Mouse (Mus musculus) spleen, adult 18-20 months (tissue): ENCODE results near the gene Scd1.
A peak's percentile ranks its signal among the peaks of the same experiment; 100 is the strongest.

Source experiments
- DNase-seq, 2 experiments: peaks; one replicate each; pipeline ENCODE4 v3.0.0; 2022; ENCODE audit warnings: mixed read lengths in 2 of 2

Gene Scd1

DNA sequence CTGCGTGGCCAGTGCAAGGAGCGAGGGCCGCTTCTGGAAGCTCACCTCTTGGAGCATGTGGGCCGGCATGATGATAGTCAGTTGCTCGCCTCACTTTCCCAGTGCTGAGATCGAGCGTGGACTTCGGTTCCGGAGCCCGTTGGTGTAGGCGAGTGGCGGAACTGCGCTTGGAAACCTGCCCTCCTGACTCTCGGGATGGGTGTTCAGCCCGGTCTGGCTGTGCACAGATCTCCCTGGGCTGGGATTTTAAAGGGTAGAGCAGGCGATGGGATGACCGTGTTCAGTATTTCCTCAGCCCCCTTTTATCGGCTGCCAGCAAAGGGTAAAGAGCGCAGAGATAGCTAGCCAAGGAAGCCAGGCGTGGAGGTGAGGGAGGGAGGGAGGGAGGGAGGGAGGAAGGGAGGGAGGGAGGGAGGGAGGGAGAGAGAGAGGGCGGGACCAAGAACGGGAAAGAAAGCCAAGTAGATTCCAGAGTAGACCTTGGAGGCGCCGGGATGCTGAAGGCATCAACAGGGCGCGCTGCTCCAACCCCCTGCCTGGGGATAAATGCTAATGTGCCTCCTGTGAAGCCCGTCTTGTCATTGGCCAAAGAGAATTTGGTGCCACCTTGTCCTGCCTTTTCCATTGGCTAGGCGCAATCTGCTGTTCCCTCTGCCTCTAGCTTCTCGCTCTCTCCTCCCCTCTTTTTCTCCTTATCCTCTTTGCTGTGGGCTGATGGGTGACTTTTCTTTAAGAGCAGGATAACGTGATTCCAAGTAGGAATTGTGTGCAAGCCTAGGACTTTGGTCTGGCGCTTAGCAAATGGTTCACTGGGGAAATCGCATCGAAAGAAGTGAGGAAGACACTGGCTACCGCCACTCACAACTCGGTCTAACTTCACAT lies at the start of gene Scd1:
Scd1 (minus strand) TSS at position 539 of the 882 bp plus-strand sequence.
- peak; percentile 59 for DNase-seq

DNA sequence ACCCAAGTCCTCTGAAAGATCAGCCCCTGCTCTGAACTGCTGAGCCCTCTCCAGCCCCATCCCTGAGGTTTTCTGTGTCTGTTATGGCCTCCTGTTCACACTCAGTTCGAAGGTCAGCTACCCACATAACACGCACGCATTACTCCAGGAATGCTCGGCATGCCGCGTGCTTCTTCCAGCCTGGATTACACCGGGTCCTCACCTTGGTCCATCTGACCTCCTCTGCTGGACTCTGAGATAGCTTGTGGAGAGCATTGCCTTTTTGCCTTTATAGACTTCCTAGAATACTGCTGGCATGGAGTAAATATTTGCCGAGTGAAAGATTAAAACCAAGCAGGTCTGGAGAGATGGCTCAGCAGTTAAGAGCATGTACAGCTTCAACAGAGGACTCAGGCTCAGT lies 47.7 kb upstream of the Scd1 start:
- no peak for DNase-seq

DNA sequence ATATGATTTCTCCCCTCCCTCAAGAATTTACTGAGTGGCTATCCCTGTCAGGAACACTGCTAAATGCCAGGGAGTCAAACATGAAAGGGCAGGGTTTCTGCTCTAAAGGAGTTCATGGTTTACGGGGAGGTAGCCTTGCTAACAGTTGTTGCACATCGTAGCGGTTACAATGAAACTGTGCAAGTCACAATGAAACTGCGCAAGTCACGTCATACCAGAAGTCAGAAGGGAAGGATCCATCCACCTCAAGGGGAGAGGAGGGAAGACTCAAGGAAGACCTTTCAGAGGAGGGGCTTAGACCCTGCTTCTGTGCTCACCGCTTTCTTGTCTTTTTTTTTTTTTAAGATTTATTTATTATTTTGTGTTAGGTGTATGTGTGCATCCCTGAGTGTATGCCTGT lies 47.2 kb upstream of the Scd1 start:
- no peak for DNase-seq

DNA sequence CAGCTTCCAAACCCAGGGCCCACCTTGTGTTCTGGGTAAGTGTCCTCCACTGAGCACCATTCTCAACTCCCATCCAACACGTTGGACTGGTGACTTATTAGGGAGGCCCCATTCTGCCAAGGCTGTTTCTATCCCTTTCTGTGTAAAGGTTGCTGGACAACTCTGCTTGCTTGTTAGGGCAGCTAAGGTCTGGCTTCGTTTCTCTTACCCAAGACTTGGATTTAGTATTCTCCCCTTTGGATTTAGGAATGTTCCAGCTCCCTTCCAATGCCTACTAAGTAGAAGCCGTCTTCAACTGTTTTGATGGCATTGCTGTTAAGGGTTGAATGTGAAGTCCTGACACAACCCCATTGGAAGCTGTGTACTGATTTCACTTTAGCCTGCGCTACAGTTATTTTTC lies 40.2 kb upstream of the Scd1 start:
- no peak for DNase-seq

DNA sequence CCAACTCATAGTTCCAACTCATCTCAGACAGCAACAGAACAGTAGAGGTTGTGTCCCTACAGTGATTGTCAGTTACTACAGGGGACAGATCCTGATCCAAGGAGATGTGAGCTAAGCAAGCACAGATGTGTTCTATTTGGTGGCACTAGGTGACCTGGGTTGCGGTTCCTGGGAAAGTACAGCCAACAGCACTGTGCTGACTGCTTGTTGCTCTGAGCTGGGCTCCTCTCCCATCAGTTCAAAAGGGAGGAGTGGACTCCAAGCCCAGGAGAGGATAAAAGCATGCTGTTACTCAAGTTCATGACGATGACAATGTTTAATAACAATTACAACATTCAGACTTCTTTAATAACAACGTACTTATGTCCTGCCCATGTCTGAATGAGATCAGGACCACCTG lies 38.1 kb upstream of the Scd1 start:
- no peak for DNase-seq

DNA sequence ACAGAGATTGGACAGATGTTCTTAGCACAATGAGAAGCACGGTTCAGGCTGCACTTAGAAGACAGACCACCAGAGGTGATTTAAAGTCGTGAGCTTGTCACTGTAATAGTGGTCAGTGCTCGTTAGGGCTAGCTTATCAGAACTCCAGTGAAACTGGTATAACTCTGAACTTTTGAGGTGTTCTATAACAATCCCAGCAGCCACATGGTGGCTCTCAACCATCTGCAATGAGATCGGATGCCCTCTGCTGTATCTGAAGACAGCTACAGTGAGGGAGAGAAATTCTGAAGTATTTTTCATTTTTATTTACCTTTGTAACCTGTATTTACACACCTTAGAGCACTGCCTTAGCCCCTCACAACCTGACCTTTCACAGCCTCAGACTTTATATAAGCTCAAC lies 31.6 kb upstream of the Scd1 start:
- no peak for DNase-seq

DNA sequence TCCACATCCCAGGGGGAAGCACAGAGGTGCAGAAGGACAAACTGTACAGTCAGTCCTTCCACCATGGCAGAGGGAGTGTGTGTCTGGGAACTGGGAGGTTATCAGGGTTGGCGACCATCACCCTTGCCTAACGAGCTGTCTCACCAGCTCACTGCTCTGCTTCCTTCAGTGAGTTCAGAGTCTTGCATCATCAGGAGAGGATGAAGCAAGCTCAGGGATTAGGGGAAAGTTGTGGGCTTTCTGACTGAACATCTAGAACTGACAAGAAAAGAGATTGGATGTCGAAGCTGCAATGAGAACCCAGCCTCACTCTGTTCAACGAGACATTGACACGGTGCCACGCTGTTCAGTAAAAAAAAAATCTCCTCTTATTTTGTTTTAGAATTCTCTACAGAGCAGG lies 30.3 kb upstream of the Scd1 start:
- DNase-seq, result no peak

DNA sequence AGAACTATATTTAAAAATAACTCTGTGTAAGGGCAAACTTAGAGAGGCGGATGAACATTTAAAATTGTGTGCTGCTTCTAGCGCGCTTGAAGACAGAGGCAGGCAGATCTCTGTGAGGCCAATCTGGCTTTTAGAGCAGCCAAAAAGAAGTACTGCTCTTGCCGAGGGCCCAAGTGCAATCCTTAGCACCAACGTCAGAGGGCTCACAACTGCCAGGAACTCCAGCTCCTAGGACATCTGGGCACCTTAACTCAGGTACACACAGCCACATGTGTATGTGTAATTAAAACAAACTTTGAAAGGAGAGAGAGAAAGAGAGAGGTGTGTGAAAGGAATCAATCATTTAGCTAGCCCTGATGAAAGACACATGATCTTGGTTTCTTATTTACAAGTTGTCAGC lies 24.4 kb upstream of the Scd1 start:
- no peak for DNase-seq

DNA sequence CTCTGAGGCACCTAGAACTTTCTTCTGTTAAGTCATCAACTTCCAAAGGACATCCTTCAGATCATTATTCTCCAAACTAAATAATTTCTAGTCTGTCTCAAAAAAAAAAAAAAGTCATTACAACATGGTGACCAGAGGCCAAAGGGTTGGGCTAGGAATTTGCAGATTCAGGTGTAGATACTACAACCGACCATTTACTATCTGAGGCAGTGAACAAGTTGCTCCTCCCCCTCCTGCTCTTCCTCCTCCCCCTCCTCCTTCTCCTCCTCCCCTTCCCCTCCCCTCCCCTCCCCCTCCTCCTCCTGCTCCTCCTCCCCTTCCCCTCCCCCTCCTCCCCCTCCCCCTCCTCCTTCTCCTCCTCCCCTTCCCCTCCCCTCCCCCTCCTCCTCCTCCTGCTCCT lies 20.0 kb upstream of the Scd1 start:
- DNase-seq, result no peak

DNA sequence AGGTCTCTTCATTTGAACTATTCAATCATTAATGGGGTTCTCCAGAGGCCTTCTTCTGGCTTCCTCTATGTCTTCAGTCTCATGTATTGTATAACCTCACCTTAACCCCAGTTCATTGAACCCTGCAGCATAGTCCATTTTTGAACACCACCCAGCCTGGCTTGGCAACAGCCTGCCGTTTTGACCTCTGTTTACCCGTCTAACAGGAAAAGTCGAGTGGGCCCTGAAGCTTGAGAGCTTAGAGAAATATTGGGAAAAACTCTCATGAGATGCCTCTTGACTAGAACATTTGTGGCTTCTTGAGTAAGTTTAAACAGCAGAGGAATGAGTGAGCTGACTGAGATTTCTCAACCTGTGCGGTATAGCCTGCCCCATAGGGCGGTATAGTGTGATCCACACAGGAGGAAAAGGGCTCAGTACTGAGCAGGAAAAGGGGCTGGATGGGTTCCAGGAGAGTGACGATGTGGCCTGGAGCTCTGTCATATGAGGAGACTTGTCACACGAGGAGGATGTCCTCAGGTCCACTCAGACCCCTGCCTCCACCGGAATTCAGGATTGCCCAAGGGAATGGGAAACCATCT lies 14.5 kb upstream of the Scd1 start:
- no peak for DNase-seq

DNA sequence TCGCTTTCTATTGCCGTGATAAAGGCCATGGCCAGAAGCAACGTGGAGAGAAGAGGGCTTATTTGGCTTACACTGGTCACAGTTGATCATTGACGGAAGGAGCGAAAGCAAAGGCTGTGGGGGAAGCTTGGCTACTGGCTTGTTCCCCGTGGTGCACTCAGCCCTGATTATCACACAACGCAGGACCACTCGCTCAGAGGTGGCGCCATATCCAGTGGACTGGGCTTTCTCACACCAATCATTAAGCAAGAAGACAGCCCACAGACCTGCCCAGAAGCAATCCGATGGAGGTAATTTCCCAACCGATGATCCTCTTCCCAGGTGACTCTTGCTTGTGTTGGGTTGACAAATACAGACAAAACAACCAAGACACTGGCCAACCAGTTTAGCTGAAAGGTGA lies 11.9 kb upstream of the Scd1 start:
- DNase-seq, result no peak

DNA sequence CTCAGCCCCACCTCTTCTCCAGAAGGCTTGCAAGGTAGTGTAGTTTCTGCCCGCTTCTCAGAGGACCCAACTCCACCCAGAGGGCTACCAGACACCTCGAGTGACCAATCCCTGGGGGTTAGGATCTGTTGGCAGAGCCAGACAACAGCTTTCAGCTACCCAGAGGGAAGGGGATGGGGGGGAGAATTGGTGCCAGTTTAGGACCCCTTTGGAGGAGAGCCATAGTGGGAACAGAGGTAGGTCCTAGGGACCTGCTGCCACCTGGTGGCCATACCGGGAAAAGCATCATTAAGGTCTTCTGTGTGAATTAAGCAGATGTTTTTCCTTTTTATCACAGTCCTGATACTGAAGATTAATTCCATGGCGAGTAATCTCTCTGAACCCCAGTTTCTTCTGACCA lies 11.3 kb upstream of the Scd1 start:
- DNase-seq, result peak; percentile 64 to 86

DNA sequence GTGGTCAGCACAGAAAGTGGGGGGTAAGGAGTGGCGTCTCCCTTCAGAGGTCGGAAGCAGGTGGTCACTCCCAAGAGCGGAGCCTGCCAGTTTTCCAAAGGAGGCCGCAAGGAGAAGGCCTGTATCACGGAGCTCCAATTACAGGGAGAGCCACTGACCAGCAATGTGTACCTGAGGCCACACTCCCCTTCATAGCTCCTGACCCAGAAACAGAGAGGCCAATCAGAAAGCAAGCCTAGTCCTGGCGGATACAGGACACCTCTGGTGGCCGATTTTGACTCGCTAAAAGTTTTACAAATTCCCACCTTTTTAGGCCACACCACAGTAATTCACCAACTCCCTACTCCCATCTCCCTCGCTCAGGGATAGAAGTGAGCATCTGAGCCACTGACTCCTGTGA lies 10.9 kb upstream of the Scd1 start:
- no peak for DNase-seq

DNA sequence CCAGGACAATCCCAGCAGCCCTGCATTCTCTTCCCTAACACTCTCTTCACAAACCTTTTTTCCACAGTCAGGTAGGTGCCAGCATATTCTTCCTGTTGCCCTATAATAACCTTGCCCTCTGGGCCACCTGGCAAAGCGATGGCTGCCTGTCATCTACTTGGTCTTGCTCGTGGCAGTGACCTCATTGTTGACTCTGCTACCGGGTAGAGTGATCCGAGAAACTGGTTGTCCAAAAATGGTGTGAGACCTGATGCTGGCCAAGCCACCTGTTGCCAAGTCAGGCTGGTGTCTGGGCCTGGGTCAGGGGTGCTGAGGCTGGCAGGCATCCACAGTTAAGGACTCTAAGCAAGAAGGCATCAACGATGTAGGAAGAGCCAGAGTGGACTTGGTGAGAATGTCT lies 10.4 kb upstream of the Scd1 start:
- no peak for DNase-seq

DNA sequence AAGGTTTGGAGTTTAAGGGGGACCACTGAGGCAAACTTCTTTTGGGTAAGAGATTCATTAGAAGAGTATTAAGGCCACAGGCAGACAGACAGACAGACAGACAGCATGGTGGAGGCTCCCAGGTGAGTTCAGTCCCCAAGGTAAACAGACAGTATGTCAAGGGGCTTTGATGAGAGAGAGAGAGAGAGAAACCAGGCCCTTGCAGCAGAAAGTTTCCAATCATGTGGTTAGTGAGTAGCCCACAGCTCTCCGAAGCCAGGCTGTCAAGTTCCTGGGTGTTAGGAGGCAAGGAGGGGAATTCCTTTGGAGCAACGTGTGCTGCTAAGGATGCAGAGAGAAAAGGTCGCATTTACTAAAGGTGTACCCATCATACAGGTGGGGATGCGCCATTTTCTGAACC lies 9.8 kb upstream of the Scd1 start:
- no peak for DNase-seq

DNA sequence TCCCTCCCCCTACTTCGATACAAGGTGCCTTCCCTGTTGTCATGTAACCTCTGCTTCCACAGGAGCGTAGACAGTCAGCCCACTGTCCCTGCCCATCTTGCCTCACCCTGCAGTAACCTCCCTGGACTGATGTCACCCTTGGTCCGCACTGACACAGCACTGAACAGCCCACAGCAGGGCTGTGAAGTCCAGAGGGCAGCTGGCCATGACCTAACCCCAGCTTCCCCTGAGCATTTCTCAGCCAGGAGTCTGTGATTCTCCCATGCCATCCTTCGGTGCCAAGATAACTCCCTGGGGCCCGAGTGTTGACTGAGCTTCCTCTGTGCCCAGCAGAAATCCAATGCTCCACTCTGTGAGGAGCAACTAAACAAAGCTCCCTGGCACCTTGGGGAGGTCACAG lies 8.6 kb upstream of the Scd1 start:
- DNase-seq, result no peak

DNA sequence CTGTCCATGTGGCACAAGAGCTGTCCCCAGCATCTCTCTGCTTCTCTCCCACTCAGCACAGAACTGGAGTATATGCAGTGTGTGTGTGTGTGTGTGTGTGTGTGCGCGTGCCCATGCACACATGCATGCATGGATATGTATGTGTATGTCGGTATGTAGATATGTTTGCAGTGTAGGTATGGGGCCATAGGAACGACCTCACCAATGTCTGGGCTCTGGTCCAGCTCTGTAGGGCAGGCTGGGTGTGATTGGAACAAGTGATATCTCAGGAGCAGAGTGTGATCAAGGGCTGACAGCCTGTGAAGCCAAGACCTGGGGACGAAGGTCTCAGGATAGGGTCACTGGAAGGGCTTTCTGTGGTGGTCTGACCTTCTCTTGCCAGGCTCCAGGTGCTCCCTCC lies 7.8 kb upstream of the Scd1 start:
- DNase-seq, result no peak

DNA sequence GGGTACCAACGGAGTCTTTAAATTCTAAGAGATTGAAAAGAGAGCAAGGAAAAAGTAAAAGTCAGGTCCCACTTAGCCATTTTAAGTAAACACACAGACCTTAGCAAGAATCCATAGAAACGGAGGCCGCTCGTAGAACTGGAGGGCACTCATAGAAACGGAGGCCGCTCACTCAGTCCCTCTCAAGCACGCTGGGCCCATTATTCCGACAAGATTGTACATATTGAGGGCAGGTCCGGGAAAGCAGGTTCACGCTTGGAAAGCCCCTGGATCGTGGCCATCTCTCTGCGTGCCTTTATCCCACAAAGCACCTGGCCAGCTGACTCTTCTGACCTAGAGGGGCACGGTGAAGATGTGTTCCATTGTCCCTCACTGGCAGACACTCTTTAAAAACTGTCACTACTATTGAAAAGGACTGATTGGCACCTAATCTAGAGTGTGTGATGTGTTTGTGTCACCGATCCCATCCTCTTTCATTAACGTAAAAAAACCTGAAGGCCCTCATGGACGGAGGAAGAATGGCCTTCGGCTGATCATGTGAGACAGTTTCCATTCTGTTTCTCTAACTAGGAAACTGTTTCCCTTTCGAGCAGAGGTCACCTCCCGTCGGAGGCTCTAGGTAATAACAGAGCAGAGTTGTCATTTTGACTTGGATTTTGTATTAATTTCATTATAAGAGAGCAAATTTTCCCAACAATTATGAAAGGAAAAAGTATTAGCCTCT lies 2.8 kb upstream of the Scd1 start:
- no peak for DNase-seq

DNA sequence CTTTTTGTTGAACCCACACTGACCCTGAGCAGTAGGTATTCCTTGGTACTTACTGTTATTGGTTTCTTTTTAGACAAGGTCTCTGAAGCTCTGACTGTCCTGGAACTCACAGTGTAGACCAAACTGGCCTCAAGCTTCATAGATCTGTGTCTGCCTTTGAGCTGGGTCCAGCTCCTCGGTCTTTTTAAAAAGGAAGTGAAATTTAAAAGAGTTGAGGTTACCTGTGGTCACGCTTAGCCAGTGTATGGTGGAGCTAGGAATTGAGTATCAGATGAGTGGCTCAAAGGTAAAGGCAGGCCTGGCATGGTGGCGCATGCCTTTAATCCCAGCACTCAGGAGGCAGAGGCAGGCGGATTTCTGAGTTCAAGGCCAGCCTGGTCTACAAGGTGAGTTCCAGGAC lies 916 bp upstream of the Scd1 start:
- peak in 1 of 2 experiments; percentile 37 for DNase-seq

DNA sequence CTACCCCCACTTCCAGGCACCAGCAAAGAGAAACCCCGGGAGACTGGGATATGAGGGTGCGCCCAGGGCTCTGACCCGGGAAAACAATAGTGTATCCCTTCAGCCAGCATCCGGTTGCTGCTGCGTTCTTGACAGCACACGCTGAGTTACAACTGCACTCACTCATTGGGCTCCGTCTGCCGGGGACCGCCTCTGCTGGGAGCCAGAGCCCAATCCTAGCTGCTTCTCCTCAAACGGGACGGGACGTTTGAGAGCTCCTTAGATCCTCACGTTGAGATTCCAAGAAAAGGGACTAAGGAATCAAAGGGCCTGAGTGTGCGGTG lies 505 bp upstream of the Scd1 start:
- DNase-seq, result peak; percentile 41 to 54

DNA sequence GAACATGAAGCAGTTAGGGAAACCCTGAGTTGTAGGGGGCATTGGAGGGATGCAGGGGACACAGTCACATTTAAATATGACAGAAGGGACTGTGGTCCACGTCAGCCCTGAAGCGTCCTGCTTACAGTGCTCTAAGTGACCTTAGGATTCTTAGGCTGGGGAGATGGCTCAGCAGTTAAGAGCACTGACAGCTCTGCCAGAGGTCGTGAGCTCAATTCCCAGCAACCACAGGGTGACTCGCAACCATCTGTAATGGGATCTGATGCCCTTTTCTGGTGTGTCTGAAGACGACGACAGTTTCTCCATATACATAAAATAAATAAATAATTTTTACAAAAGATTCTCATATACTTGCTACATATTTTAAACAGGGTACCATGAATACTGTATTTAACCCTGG lies 4.1 kb downstream of the Scd1 start:
- no peak for DNase-seq

DNA sequence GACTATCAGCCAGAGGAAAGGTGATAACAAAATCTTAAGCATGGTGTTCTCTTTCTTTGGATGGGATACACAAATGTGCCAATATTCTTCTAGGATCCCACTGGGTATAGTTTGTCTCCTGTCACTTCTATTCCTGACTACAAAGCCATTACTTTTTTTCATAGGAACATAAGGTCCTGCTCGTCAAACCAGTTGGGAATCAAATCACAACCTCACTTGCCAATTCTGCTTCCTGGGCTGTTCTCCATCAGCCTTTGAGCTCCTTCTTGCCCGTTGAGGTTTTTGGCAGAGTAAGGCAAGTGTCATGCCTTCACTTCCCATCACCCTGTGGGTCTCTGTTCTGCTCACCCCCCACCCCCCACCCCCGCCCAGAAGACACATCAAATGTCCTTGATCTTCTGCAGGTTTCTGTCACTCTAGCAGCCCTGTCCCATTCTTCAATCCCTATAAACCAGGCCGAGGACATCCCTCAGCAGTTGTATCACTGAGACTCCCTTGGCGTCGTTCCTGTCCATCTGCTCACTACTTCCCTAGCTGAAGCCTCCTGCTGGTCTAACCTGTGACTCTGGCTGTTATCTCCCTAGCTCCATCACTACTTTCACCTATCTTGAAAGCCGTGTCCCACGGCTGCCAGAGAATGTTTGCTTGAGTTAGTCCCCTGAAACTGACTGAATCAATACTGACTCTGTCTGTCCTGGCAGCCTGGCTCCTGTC lies 7.0 kb downstream of the Scd1 start:
- DNase-seq, result no peak

DNA sequence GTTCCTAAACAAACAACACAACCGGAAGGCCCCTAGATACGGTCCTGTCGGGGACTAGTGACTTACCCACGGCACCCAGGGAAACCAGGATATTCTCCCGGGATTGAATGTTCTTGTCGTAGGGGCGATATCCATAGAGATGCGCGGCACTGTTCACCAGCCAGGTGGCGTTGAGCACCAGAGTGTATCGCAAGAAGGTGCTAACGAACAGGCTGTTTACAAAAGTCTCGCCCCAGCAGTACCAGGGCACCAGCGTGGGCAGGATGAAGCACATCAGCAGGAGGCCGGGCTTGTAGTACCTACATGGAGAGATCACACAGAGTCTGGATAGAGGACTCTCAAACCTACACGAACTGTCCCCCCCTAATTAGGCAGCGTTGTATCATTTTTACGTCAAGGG lies 7.6 kb downstream of the Scd1 start:
- no peak for DNase-seq

DNA sequence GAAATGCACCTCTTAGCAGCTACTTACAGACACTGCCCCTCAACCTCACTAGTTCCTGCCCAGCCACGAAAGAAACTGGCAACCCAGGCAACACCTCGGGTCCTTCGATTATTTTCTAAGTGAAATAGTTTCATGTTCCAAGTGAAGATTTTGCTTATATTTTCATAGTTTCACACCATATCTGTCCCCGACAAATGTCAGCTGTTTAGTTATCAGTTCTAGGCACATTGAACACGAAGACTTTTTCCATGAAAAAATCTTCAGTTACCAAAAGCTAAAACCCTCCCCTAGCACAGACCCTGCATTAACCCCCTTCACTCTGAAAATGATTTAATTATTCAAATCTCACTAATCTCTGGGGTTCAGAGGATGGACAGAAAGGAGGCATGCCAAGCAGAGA lies 10.9 kb downstream of the Scd1 start:
- no peak for DNase-seq
